Mouse (Mus musculus) megakaryocyte, embryonic 14.5 days (primary cell): ENCODE data around the gene Cfap43.

ENCODE experiments used
- FLI1 ChIP-seq: IDR thresholded peaks from 2 replicates; pipeline ENCODE4 v1.6.1; 2012; ENCODE audit warnings: low read length, inconsistent platforms, mixed read lengths
- GATA1 ChIP-seq: IDR thresholded peaks from 3 replicates; pipeline ENCODE4 v1.6.1; 2012; ENCODE audit warnings: mixed read lengths, low read length, inconsistent platforms, borderline replicate concordance

- no peak for TF ChIP-seq GATA1
- no peak for TF ChIP-seq FLI1
Observed at GRCm38 (mm10) chr19:47859180-47859579, 59.9 kb downstream of the Cfap43 start.
